Mouse (Mus musculus) lung, postnatal 25 days (tissue): ENCODE measurements at regions not wholly inside any gene's neighbourhood (a gene's known extent, or its start where the extent isn't known, plus 50 kb on each side); places are given as distances from the start of the nearest gene placed in this dataset.
A peak's percentile ranks its signal among the peaks of the same experiment; 100 is the strongest.
"Not testable (repeated sequence)": the region's sequence is repeated elsewhere in the genome, so short reads cannot be mapped to it uniquely, and the experiment has no call there.

ENCODE experiments used
- DNase-seq: peaks from one replicate; pipeline ENCODE4 v3.0.0; 2022; ENCODE audit warnings: low spot score

- not testable (repeated sequence) for DNase-seq
These were observed 197.5 kb downstream of the Tcp10c start for GRCm38 (mm10) chr17:13551693-13552404.

- not testable (repeated sequence) for DNase-seq
These were observed 198.5 kb downstream of the Tcp10c start for GRCm38 (mm10) chr17:13552840-13553239.

- DNase-seq, result peak; percentile 91
These were observed 201.1 kb downstream of the Tcp10c start for GRCm38 (mm10) chr17:13555311-13556059.

- DNase-seq, result not testable (repeated sequence)
These were observed 201.8 kb downstream of the Tcp10c start for GRCm38 (mm10) chr17:13556060-13556660.

GRCm38 (mm10) chr17:13558863-13559262 lies 201.5 kb upstream of the Afdn start:
- DNase-seq, result no peak

GRCm38 (mm10) chr17:13561342-13561741 lies 199.0 kb upstream of the Afdn start:
- DNase-seq, result no peak

GRCm38 (mm10) chr17:13562974-13563373 lies 197.4 kb upstream of the Afdn start:
- no peak for DNase-seq

- no peak for DNase-seq
These were observed 195.5 kb upstream of the Afdn start for GRCm38 (mm10) chr17:13564800-13565199.

GRCm38 (mm10) chr17:13566680-13567079 lies 193.7 kb upstream of the Afdn start:
- DNase-seq, result no peak

- no peak for DNase-seq
These were observed 193.2 kb upstream of the Afdn start for GRCm38 (mm10) chr17:13567183-13567582.

- no peak for DNase-seq
These were observed 189.5 kb upstream of the Afdn start for GRCm38 (mm10) chr17:13570796-13571195.

GRCm38 (mm10) chr17:13572204-13572833 lies 188.0 kb upstream of the Afdn start:
- DNase-seq, result no peak

- DNase-seq, result no peak
These were observed 187.3 kb upstream of the Afdn start for GRCm38 (mm10) chr17:13573036-13573435.

GRCm38 (mm10) chr17:13574122-13574521 lies 186.2 kb upstream of the Afdn start:
- no peak for DNase-seq

GRCm38 (mm10) chr17:13574682-13575444 lies 185.5 kb upstream of the Afdn start:
- DNase-seq, result no peak

- DNase-seq, result no peak
These were observed 182.5 kb upstream of the Afdn start for GRCm38 (mm10) chr17:13577798-13578197.

GRCm38 (mm10) chr17:13581214-13581920 lies 179.0 kb upstream of the Afdn start:
- no peak for DNase-seq

GRCm38 (mm10) chr17:13581995-13582588 lies 178.2 kb upstream of the Afdn start:
- DNase-seq, result no peak

- no peak for DNase-seq
These were observed 176.7 kb upstream of the Afdn start for GRCm38 (mm10) chr17:13583475-13584233.

- no peak for DNase-seq
These were observed 175.9 kb upstream of the Afdn start for GRCm38 (mm10) chr17:13584394-13584793.
